17 mouse cellular contexts compared by ENCODE assay signal in genomic region chr2:49121603-49122002, GRCm38 (mm10).
"Had no signal": no experiment of that assay in that cellular context is flagged by ENCODE, and none has a peak within 500 bp of the region (broad histone marks: within the 10 kb centered on the region; RNA-seq: fewer than 3 reads in every experiment).

No protein-coding gene starts in this region.

- ATAC-seq: lung, postnatal 0 days; midbrain, embryonic 13.5 days; midbrain, embryonic 15.5 days had no signal

- H3K27ac ChIP-seq: lung, embryonic 15.5 days; macrophage; midbrain, embryonic 13.5 days; midbrain, embryonic 15.5 days; neural tube, embryonic 12.5 days; stomach, embryonic 15.5 days; stomach, postnatal 0 days had no signal

- H3K4me2 ChIP-seq: lung, embryonic 15.5 days; midbrain, embryonic 11.5 days; midbrain, embryonic 13.5 days; midbrain, embryonic 15.5 days; neural tube, embryonic 12.5 days; stomach, embryonic 15.5 days had no signal

- DNase-seq: lung, adult 2 months; lung, postnatal 14 days; lung, postnatal 36 days; right cerebral cortex, postnatal 14 days; thymus, adult 2 months; thymus, postnatal 25 days; thymus, postnatal 4 days had no signal

- H3K4me3 ChIP-seq: lung, embryonic 15.5 days; megakaryocyte, embryonic 14.5 days; midbrain, embryonic 13.5 days; midbrain, embryonic 15.5 days; neural tube, embryonic 12.5 days; stomach, embryonic 15.5 days had no signal

- H3K36me3 ChIP-seq: lung, embryonic 15.5 days; midbrain, embryonic 13.5 days; midbrain, embryonic 15.5 days; neural tube, embryonic 12.5 days; stomach, embryonic 15.5 days had no signal

- H3K4me1 ChIP-seq: lung, embryonic 15.5 days; midbrain, embryonic 13.5 days; midbrain, embryonic 15.5 days; neural tube, embryonic 12.5 days; stomach, embryonic 15.5 days had no signal

- H3K9ac ChIP-seq: lung, embryonic 15.5 days; midbrain, embryonic 13.5 days; midbrain, embryonic 15.5 days; neural tube, embryonic 12.5 days; stomach, embryonic 15.5 days had no signal

- H3K9me3 ChIP-seq: lung, embryonic 15.5 days; megakaryocyte, embryonic 14.5 days; midbrain, embryonic 13.5 days; midbrain, embryonic 15.5 days; neural tube, embryonic 12.5 days; stomach, embryonic 15.5 days had no signal

- H3K27me3 ChIP-seq: lung, embryonic 15.5 days; megakaryocyte, embryonic 14.5 days; midbrain, embryonic 13.5 days; midbrain, embryonic 15.5 days; neural tube, embryonic 12.5 days; stomach, embryonic 15.5 days had no signal
